Mouse (Mus musculus) myocyte (in vitro differentiated cells): ENCODE results near the gene Gpr4. TPM values are rescaled to one million over a fixed set of nuclear protein-coding genes. Genes with fewer than 3 reads are reported as not detected.

ENCODE experiments used
- H3K27me3 ChIP-seq: one replicate; pipeline ENCODE4 v1.6.1; 2011; ENCODE audit not compliant: control insufficient read depth, insufficient read depth, insufficient read length
- H3K36me3 ChIP-seq: one replicate; pipeline ENCODE4 v1.6.1; 2011; ENCODE audit not compliant: control insufficient read depth, insufficient read depth
- H3K4me2 ChIP-seq: one replicate; pipeline ENCODE4 v1.6.1; 2011; ENCODE audit warnings: low read depth, control low read depth
- H3K4me3 ChIP-seq: one replicate; pipeline ENCODE4 v1.5.1; 2011; ENCODE audit warnings: mild to moderate bottlenecking, control low read depth, moderate library complexity
- H3K79me2 ChIP-seq: one replicate; pipeline ENCODE4 v1.6.1; 2011; ENCODE audit not compliant: control insufficient read depth, insufficient read depth
- H3ac ChIP-seq: one replicate; pipeline ENCODE4 v1.6.1; 2011; ENCODE audit not compliant: control insufficient read depth, insufficient read length
- CEBPB ChIP-seq: IDR thresholded peaks from 2 replicates; pipeline ENCODE4 v1.6.1; 2011; ENCODE audit warnings: mild to moderate bottlenecking, moderate library complexity; ENCODE audit not compliant: poor library complexity, insufficient read depth, severe bottlenecking
- E2F4 ChIP-seq: IDR thresholded peaks from one replicate; pipeline ENCODE4 v1.6.1; 2011; ENCODE audit warnings: mild to moderate bottlenecking, control low read depth, moderate library complexity; ENCODE audit not compliant: insufficient read depth
- MAX ChIP-seq: IDR thresholded peaks from one replicate; pipeline ENCODE4 v1.6.1; 2011; ENCODE audit warnings: low read depth, mild to moderate bottlenecking, control low read depth
- MYOD1 ChIP-seq, 3 experiments: IDR thresholded peaks; one replicate each; pipeline ENCODE4 v1.6.1; 2011; ENCODE audit warnings: control low read depth in 2 of 3, low read depth in 2 of 3, mild to moderate bottlenecking in 2 of 3, moderate library complexity in 1 of 3; ENCODE audit not compliant: insufficient read length in 2 of 3, control insufficient read depth in 1 of 3
- MYOG ChIP-seq, 3 experiments: IDR thresholded peaks; one replicate each; pipeline ENCODE4 v1.6.1; 2011; ENCODE audit warnings: control low read depth in 2 of 3, low read depth in 2 of 3, mild to moderate bottlenecking in 2 of 3; ENCODE audit not compliant: insufficient read length in 2 of 3, control insufficient read depth in 1 of 3, insufficient read depth in 1 of 3
- POLR2A ChIP-seq: IDR thresholded peaks from one replicate; pipeline ENCODE4 v1.6.1; 2011; ENCODE audit warnings: low read depth, mild to moderate bottlenecking, control low read depth, moderate library complexity; ENCODE audit not compliant: insufficient read length
- POLR2AphosphoS2 ChIP-seq: IDR thresholded peaks from one replicate; pipeline ENCODE4 v1.6.1; 2011; ENCODE audit warnings: low read depth, control low read depth; ENCODE audit not compliant: insufficient read length
- REST ChIP-seq: IDR thresholded peaks from one replicate; pipeline ENCODE4 v1.6.1; 2011; ENCODE audit warnings: mild to moderate bottlenecking, control low read depth, moderate library complexity; ENCODE audit not compliant: insufficient read depth, insufficient read length
- SRF ChIP-seq: IDR thresholded peaks from one replicate; pipeline ENCODE4 v1.6.1; 2011; ENCODE audit warnings: low read depth; ENCODE audit not compliant: control insufficient read depth, insufficient read length
- TCF12 ChIP-seq: IDR thresholded peaks from one replicate; pipeline ENCODE4 v1.6.1; 2011; ENCODE audit warnings: mild to moderate bottlenecking, control low read depth; ENCODE audit not compliant: poor library complexity, insufficient read depth, severe bottlenecking
- TCF3 ChIP-seq: IDR thresholded peaks from one replicate; pipeline ENCODE4 v1.6.1; 2011; ENCODE audit warnings: low read depth, control low read depth; ENCODE audit not compliant: insufficient read length
- USF1 ChIP-seq: IDR thresholded peaks from one replicate; pipeline ENCODE4 v1.6.1; 2011; ENCODE audit warnings: low read depth, mild to moderate bottlenecking, control low read depth, moderate library complexity
- polyA plus RNA-seq: library from polyadenylated mRNA; unstranded; fragments of >200 nt; fragmentation: generic; extraction: Trizol; gene quantifications from one replicate; pipeline ENCODE4 v1.2.1, GENCODE M21; 2012; ENCODE audit warnings: missing spikeins

Gpr4 gene
- polyA plus RNA-seq, 1 experiment = 0.10 TPM

GRCm38 (mm10) chr7:19209494-19209893 lies 2.8 kb upstream of the Gpr4 start:
- H3K36me3 ChIP-seq = peaks cover 3% of the 10 kb centered on the region
- no peak overlapping the region for H3K4me3 ChIP-seq
- no peaks in the 10 kb centered on the region for H3K79me2 ChIP-seq
- peaks cover 9% of the 10 kb centered on the region for H3K27me3 ChIP-seq
- no peak overlapping the region for H3ac ChIP-seq
- TF ChIP-seq MYOG (IDR thresholded peaks at IDR 0.05; ENCODE audit: control insufficient read depth in 1 of 3, insufficient read depth in 1 of 3, insufficient read length in 2 of 3, low read depth in 2 of 3) (no peak), CEBPB (no peak), MAX (no peak), SRF (no peak)
- H3K4me2 ChIP-seq = no peak overlapping the region

GRCm38 (mm10) chr7:19210010-19210409 lies 2.3 kb upstream of the Gpr4 start:
- H3K27me3 ChIP-seq = peaks cover 9% of the 10 kb centered on the region
- no peaks in the 10 kb centered on the region for H3K79me2 ChIP-seq
- no peak for TF ChIP-seq USF1
- TF ChIP-seq TCF12 = no peak
- no peak for TF ChIP-seq MYOD1 (IDR thresholded peaks at IDR 0.05; ENCODE audit: control insufficient read depth in 1 of 3, insufficient read length in 2 of 3, low read depth in 2 of 3)
- no peak for TF ChIP-seq E2F4
- no peak for TF ChIP-seq TCF3
- TF ChIP-seq SRF = no peak
- no peak for TF ChIP-seq POLR2A
- no peak for TF ChIP-seq CEBPB
- no peak for TF ChIP-seq POLR2AphosphoS2
- no peak for TF ChIP-seq MYOG (IDR thresholded peaks at IDR 0.05; ENCODE audit: control insufficient read depth in 1 of 3, insufficient read depth in 1 of 3, insufficient read length in 2 of 3, low read depth in 2 of 3)
- TF ChIP-seq REST = no peak

GRCm38 (mm10) chr7:19211041-19211675 lies 1.2 kb upstream of the Gpr4 start:
- H3K27me3 ChIP-seq = peaks cover 14% of the 10 kb centered on the region
- no peak overlapping the region for H3K4me3 ChIP-seq
- TF ChIP-seq MYOG (IDR thresholded peaks at IDR 0.05; ENCODE audit: control insufficient read depth in 1 of 3, insufficient read depth in 1 of 3, insufficient read length in 2 of 3, low read depth in 2 of 3) (no peak), REST (no peak), CEBPB (no peak), POLR2A (no peak), MAX (no peak), TCF3 (no peak), SRF (no peak), TCF12 (no peak), MYOD1 (IDR thresholded peaks at IDR 0.05; ENCODE audit: control insufficient read depth in 1 of 3, insufficient read length in 2 of 3, low read depth in 2 of 3) (no peak), USF1 (no peak), POLR2AphosphoS2 (no peak), E2F4 (no peak)
- H3K36me3 ChIP-seq = no peaks in the 10 kb centered on the region
- no peak overlapping the region for H3K4me2 ChIP-seq
- no peaks in the 10 kb centered on the region for H3K79me2 ChIP-seq
- no peak overlapping the region for H3ac ChIP-seq

More at GRCm38 (mm10) chr7:19210010-19210409, 2.3 kb upstream of the Gpr4 start:
- H3K4me2 ChIP-seq = no peak overlapping the region
- no peak overlapping the region for H3ac ChIP-seq
- H3K4me3 ChIP-seq = no peak overlapping the region
- peaks cover 3% of the 10 kb centered on the region for H3K36me3 ChIP-seq

- Histone ChIP-seq H3K36me3 (no peaks in the 10 kb centered on the region), H3ac (no peak overlapping the region), H3K4me3 (no peak overlapping the region), H3K79me2 (no peaks in the 10 kb centered on the region), H3K27me3 (peaks cover 25% of the 10 kb centered on the region), H3K4me2 (no peak overlapping the region)
- TF ChIP-seq CEBPB (no peak), REST (no peak), TCF12 (no peak), TCF3 (no peak), USF1 (no peak), MYOG (IDR thresholded peaks at IDR 0.05; ENCODE audit: control insufficient read depth in 1 of 3, insufficient read depth in 1 of 3, insufficient read length in 2 of 3, low read depth in 2 of 3) (no peak)
Measured at GRCm38 (mm10) chr7:19213385-19213784, 1.0 kb downstream of the Gpr4 start.

GRCm38 (mm10) chr7:19214369-19214768 lies 2.0 kb downstream of the Gpr4 start:
- H3K36me3 ChIP-seq = no peaks in the 10 kb centered on the region
- no peaks in the 10 kb centered on the region for H3K79me2 ChIP-seq
- no peak overlapping the region for H3K4me2 ChIP-seq
- H3ac ChIP-seq = no peak overlapping the region
- TF ChIP-seq MYOG (IDR thresholded peaks at IDR 0.05; ENCODE audit: control insufficient read depth in 1 of 3, insufficient read depth in 1 of 3, insufficient read length in 2 of 3, low read depth in 2 of 3) (no peak), POLR2A (no peak), MAX (no peak), CEBPB (no peak), REST (no peak), SRF (no peak), POLR2AphosphoS2 (no peak), TCF12 (no peak), TCF3 (no peak), USF1 (no peak), MYOD1 (IDR thresholded peaks at IDR 0.05; ENCODE audit: control insufficient read depth in 1 of 3, insufficient read length in 2 of 3, low read depth in 2 of 3) (no peak), E2F4 (no peak)
- no peak overlapping the region for H3K4me3 ChIP-seq
- H3K27me3 ChIP-seq = peaks cover 27% of the 10 kb centered on the region
